Mouse (Mus musculus): ENCODE data around the gene Ints6l. TPM values are rescaled to one million over a fixed set of nuclear protein-coding genes. Genes with fewer than 3 reads are reported as not detected.

Ints6l gene
- 10 to 100 TPM; 19.4 to 31.1 TPM for total RNA-seq (2021)
- long read RNA-seq, experiment 1, partial matches to known transcripts = 0 of 4 reads
- long read RNA-seq, experiment 1, other reads (novel, unspliced or antisense) = 1 of 4 reads
- long read RNA-seq, experiment 2, transcript Ints6l-201 (17 exons, 3,766 nt) = major isoform, 7 of 21 reads
- long read RNA-seq, experiment 2, partial matches to known transcripts = 2 of 21 reads
- long read RNA-seq, experiment 2, other reads (novel, unspliced or antisense) = 12 of 21 reads

DNA sequence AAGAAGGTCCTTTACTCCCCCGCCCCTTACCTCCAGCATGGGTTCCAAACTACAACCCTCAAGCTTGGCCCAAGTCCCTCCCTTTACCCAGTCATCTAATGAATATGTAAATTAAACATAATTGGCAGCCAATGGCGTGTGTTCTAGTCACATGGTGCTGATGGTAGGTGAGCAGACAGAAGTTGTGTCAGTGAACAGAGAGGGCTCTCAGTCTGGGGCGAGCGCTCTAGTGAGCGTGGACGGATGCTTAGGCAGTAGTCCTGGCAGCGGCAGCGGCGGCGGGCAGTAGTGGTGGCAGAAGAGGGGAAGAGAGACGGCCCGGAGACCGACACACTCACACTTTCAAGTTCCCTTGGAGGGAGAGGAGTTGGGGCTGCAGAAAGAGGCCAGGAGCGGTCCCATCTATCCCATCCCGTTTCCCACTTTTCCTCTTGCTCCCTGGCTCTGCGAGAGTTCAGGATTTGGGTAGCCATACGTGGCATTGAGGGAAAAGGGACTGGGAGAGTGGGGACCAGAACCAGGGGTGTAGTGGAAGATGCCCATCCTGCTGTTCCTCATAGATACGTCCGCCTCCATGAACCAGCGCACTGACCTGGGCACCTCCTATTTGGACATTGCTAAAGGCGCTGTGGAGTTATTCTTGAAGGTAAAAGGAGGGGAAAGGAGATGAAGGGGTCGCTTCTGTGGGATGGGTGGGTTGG, at the start of gene Ints6l:
Gene Ints6l, plus strand, starts transcription at position 187 of the 701 bp plus-strand sequence.
- peak; percentile 75 to 79 for DNase-seq (ENCODE audit: low spot score in 2 of 2)

DNA sequence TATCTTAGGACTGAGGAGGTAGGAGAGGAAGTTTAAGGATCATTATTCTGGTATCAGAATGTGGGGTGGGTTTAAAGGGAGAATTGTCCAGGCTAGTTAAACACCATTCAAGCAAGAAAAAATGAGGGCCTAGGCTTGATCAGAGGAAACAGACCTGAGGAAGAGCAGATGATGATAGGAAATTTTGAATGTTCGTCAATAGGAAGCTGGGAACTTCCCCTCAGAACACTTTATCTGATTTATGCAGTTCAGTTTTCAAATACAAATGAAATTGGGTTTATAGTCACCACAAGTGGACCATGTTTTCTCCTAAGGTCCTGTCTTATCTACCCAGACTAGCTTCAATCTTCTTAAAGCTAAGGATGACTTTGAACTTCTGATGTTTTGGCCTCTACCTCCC, 49.2 kb upstream of the Ints6l start:
- DNase-seq (ENCODE audit: low spot score in 2 of 2) = no peak

DNA sequence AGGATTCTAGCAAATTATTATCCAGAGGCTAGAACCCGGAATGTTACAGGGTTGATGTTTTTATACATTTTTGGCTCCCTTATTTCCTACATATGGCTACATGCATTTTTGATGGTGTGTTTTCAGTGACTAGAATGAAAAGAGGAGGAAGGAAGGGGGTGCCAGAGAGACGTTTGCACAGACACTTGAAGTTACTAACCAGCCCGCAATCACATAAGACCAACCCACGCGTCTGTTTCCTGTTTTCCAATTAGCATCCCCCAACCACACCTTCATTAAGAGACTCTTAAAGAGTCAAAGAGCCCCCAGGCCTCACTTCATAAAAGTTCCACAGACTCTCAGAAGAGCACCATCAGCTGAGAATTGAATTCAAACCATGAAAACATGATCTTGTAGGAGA, 48.5 kb upstream of the Ints6l start:
- DNase-seq (ENCODE audit: low spot score in 2 of 2) = no peak

DNA sequence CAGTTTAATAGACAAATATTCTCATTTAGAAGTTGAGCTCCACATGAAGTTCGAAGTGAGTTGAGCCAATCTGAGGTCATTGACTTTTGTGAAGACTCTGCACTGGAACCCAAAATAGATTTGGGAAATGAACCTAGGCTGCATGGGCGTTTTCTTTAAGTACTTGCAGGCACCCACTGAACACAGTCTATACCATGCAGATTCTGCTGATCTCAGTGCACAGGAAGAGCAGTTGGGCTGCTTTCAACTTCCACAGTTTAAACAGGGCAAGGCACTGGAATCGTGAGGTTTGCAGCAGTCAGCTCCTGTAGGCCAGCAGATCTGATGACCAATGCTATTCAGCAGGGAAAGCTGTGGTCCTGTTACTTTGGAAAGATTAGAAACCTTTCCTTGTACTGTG, 38.4 kb upstream of the Ints6l start:
- DNase-seq (ENCODE audit: low spot score in 2 of 2) = no peak

DNA sequence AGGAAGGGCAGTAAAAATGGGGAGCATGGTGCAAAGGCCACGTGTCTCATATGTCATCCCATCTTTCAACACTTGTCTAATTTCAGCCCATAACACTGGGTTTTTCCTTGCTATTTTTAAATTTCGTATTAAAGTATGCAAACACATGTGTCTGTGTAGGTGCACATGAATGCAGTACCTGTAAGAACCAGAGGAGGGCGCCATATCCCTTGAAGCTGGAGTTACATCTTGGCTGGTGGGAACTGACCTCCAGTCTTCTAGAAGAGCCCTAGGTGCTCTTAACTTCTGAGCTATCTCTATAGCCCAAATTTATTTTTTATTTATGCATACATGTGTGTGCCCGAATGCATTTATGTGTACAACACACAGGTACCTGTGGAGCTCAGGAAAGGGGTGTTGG, 37.1 kb upstream of the Ints6l start:
- no peak for DNase-seq (ENCODE audit: low spot score in 2 of 2)

DNA sequence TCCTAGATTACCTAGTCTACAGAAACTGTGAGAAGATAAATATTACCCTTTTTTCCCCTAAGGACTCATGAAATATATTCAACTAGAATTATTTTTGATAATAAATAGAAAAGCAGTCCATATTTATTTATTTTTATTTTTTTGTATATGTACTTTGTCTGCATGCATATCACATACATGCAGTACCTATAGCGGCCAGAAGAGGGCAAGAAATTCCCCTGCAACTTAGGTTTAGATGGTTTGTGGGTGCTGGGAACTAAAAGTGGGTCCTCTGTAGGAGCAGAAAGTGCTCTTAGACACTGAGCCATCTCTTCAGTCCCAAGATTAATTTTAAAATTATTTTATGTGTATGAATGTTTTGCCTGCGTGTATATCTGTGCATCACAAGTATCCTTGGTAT, 24.1 kb upstream of the Ints6l start:
- no peak for DNase-seq (ENCODE audit: low spot score in 2 of 2)

DNA sequence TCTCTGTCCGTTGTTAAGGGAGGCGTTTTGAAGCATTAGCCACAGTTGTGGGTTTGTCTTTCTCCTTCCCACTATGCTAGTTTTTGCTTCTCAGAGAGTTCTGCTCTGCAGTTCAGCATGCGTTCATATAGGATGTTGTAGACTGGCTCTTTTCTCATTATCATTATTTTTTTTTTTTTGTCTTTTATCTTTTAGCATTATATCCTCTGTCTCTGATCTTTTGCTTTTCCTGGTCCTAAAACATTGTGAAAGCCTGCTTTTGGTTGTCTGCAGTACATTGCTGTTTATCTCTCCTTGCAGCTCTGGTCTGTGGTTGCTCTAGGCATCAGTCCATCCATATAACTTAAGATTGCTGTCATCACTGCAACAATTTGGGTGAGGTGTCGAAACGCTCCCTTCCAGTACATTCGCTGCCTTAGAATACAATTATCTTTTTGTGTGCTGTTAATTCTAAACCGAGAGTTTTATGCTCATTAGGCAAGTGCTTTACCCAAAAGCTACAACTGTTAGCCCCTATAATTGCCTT, 18.8 kb upstream of the Ints6l start:
- no peak for DNase-seq (ENCODE audit: low spot score in 2 of 2)

DNA sequence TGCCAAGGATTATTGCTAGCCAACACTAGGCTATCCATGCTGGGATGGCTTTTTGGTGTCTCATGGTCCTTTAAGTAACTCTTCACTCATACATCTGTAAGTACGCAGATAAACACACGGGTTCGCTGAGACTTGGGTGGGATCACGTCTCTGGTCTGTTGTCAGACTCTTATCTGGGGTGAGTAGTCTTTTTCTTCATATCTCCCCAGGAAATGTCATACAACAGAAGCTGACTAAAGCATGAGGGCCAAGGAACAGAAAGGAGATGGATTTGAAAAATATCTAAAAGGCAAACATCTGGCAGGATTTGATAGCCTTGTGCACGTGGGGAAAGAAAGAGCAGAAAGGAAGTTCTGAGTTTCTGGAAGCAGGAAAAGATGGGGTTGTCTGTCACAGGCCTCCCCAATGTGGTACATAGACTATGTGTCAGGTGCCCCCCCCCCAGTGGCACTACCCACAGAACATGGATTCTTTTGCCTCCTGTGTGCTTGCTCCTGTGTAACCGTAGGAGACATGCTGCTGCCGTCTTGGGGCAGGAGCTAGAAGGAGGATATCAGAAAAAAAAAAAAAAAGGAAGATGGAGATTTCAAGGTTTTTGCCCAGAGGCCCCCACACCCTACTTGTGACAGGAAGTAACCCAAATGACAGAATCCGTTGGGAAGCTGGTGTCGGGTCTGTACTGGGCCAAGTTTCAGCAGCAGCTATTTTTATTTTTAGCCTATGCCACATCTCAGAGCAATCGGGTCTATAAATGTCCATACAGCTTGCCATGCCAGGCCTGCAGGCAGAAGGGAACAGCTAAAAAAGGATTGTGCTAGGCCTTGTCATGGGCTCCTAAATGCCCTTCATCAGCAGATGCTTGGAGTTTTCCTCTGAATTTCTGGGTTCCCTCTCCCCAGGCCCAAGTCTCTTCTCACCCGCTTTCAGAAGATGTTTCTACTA, 7.9 kb upstream of the Ints6l start:
- no peak for DNase-seq (ENCODE audit: low spot score in 2 of 2)

DNA sequence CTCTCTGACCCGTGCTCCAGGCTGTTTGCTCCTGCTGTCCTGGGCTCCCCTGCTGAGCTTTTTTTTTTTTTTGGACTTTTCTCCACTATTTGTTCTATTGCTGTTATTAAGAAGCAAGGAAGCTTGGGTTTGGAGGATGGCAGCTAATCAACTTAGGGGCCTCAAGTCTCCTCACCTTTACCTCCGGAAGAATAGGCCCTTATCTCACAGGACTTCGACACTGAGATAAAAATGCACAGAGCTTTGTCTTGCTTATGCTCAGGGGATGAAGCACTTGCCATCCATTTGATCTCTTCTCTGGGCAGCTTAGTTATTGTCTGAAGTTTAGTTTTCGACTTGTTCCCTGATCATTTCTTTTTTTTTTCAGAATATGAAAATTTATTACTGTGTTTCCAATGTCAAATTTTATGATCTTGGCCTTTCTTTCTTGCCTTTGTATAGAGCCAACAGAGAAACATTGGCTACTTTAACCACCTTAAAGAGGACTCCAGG, 7.1 kb upstream of the Ints6l start, which contains the start of gene Gm2174:
Gene Gm2174, plus strand, starts transcription at position 442 of the 492 bp plus-strand sequence.
- DNase-seq (ENCODE audit: low spot score in 2 of 2) = no peak

DNA sequence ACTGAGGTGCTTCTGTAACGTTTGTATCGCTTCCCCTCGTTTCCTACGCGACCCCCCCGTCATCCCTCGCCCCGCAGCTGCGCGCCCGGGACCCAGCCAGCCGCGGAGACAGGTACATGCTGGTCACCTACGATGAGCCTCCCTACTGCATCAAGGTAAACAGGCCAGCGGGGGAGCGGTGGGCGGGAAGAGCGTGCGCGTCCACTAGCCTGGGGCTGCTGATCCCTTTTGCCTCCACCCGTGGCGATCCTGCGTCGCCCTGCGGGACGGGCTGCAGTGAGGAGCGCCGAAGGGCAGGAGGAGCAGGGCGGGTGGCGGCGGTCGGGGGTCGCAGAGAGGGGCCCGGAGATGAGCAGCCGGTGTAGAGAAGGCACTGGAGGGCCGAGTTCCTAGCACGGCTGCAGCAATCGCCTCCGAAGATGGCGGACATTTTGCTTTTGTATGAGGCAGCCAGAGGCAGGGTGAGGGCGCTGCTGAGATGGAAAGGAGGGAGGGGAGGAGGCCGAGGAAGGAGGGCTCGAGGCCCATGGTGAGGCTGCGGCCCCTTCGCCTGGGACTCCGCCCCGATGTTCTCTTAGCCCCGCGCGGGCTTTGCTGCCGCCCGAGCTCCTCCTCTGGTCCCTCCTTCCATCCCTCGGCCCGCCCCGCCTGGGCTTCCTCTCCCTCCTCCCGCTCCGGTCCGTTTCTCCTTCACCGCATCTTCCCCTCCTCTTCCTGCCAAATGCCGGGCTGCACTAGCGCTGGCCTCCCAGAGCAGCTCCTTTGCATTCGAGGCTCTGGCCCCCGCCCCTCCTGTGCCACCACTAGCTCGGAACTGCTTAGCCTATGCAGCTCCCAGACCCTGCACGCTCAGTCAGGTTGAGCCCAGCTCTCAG, 952 bp downstream of the Ints6l start:
- DNase-seq (ENCODE audit: low spot score in 2 of 2) = peak; percentile 68 to 72

DNA sequence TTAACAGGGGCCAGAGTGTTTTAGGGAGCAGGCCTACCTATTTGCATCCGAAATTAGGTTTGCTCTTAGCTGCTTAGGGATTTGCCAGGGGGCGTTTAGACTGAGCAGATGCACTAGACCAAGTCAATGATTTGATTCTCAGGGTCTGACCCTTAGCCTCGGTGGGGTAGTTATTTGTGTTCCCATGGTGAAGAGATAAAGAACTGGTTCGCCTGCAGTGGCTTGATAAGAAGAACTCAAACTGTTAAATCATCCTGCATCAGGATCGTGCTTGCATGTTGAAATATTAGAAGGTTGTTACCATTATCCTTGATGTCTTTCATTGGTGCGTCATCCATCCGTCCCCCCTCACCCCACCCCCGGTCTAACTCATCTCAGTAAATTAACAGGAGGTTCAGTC, 1.7 kb downstream of the Ints6l start:
- DNase-seq (ENCODE audit: low spot score in 2 of 2) = peak in 1 of 2 experiments; percentile 12

DNA sequence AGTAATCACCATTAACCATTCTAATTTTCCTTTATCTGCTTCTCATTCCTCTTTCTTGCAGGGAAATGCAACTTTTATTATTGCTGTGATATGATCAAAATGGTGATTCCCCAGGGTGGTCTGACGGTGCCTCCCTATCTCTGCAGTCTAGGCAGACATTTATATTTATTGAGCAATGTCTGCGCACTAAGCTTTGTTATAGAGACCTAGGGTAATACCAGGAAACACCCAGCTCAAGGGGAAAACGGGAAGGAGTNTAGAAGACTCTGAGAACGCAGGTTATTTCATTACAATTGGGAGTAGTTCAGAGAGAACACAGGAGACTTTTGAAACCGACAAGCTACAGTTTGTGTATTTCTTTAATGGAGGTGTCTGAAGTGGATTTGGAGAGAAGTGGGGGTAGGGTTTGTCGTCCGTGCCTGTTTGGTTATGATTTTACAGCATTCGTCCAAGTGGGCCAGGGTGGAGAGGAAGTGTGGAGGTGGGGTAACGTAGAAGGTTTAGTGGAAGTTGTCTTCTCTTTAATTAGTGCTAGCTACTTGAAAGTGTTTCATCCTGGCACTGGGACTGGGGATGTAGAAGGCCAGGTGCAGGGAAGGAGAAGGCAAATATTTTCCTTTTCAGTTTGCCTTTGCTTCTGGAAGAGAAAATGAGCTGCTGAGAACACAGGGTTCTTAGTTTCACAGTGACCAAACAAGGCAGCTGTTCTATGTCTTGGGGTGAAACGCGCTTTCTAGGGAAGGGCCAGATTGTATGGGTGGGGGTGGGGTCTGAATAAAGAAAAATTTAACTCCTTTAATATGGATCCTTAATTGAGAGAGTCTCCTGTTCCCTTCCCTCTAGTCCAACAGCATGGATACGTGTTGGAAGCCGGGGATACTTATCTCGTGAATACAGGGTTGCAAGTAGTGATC, 7.6 kb downstream of the Ints6l start:
- no peak for DNase-seq (ENCODE audit: low spot score in 2 of 2)

DNA sequence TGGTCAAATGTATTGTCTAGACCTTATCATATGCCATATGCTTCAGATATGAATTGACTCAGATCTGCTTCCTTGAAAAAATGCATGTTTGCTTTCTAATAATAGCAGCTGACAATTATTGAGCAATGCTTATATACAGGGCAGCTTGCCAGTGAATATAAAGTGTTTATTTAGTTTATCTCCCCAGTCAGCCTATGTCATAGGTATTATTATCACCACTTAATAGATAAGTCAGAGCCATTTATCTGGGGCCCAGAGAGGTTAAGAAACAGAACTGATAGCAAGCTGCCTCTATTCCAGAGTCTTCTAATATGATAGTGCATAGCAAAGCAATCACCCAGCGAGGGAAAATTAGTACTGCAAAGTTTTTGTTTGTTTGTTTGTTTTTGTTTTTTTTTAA, 10.2 kb downstream of the Ints6l start:
- no peak for DNase-seq (ENCODE audit: low spot score in 2 of 2)

DNA sequence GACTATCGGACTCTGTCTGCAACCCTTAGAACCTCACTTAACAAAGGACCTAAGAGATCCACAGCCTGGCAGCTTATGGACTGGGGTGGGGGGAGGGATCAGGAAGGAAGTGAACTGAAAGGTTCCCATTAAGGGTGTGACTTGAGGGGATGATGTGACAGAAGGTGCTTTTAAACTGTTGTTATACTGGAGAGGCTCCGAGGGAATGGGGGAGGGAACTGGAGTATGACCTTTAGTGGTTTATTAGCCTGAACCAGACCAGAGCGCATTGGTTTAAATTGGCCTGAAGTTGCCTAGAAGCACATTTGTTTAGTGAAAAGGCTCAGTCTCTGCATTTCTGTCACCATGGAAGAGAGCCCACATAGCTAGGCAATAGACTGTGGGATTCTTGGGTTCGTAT, 13.0 kb downstream of the Ints6l start:
- DNase-seq (ENCODE audit: low spot score in 2 of 2) = no peak

DNA sequence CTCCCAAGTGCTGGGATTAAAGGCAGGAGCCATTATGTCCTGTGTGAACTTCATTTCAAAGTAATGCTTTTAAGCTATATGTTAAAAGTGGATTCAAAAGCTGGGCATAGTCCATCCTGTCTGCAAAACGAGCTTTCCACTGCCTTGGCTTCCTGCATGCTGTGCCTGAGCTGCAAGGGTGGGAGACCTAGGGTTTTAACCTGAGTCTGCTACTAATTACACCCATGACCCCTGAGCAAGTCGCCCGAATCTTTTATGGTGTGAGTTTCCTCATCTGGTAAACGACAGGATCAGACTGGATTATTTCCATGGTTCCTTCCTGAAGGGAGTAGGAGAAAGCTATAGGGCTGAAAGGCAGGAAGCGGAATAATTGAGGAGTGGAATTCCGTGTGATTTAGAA, 13.8 kb downstream of the Ints6l start:
- DNase-seq (ENCODE audit: low spot score in 2 of 2) = no peak

DNA sequence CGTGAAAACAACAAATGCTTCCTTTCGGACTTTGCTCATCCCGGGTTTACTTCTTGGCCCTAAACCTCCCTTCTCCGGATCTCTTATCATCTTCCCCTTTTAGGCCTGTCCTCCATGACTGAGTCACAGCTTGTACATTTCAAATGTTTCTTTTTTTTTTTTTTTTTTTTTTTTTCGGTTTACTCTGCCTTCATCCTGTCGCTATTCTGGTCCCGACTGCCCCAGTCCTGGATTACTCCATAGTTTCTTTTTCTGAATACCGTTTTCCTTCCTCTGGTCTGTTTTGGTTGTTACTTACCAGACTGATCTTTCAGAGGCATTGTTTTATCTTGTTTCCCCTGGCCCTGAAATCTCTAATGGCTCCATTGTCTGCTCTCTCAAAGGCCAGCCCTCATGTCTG, 19.4 kb downstream of the Ints6l start:
- no peak for DNase-seq (ENCODE audit: low spot score in 2 of 2)

DNA sequence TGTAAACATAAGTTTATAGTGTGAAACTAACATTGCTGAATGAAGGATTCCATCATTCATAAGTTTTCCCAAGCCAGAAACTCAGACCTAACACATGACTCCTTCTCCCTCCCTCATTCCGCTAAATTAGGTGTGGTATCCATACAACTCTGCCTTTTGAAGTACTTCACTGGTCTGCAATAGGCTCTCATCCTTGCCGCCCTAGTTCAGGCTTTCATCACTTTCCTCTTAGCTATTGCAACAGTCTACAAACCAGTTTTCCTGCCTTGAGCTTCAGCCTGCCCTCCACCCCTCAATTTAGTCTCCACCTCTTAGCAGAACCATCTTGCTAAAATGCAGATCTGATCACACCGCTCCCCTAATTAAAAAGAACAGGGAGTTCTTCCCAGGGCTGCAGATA, 22.9 kb downstream of the Ints6l start:
- DNase-seq (ENCODE audit: low spot score in 2 of 2) = no peak

DNA sequence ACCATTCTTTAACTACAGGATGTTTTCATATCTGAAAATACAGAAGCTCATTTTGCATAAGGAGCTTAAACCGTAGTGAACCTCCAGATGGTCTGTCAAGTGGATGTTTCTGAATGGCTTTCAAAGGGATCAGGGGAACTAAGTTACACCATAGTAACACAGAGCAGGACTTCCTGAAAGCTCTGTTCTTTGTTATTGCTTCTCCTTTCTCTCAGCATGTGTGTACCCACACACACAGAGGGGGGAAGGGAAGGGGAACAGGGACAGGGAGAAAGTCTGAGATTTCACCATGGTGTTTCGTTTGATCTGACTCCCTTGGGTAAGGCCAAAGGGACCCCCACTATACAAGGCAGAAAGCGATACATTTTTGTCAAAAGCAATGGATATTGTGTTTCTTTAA, 27.2 kb downstream of the Ints6l start:
- no peak for DNase-seq (ENCODE audit: low spot score in 2 of 2)

DNA sequence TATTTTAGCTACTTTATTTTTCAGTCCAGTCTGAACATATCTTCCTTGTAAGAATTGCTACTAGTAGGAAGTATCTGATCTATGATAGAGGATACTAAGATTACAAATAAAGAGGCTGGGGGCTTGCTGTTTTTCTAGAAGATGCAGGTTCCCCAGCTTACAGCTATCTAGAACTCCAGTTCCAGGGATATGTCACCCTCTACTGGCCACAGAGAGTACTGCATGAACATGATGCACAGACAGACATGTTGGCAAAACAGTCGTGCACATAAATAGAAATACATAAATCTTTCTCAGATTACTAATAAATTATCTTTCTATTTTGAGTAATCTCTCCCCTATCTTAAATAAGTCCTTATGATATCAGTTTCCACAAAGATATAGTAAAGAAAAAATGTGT, 35.1 kb downstream of the Ints6l start:
- DNase-seq (ENCODE audit: low spot score in 2 of 2) = peak; percentile 56 to 57

Measured in adrenal gland, adult 18-20 months (tissue).